Mouse (Mus musculus) kidney, adult 2 months (tissue): ENCODE results near the gene Mgmt. TPM values are rescaled to one million over a fixed set of nuclear protein-coding genes. Genes with fewer than 3 reads are reported as not detected.

Experiments used
- DNase-seq: peaks from one replicate; pipeline ENCODE4 v3.0.0; 2021
- H3K27ac ChIP-seq: fragments of 200-500 bp; 2 replicates; pipeline ENCODE4 v1.5.1; 2012; ENCODE audit warnings: low read depth, low read length, control low read depth, inconsistent platforms; ENCODE audit not compliant: insufficient read depth
- H3K27me3 ChIP-seq: fragments of 200-500 bp; replicated peaks from 2 replicates; pipeline ENCODE4 v1.6.1; 2012; ENCODE audit warnings: mild to moderate bottlenecking, moderate library complexity, low read length, inconsistent platforms; ENCODE audit not compliant: control insufficient read depth, insufficient read depth
- H3K36me3 ChIP-seq: fragments of 200-500 bp; 2 replicates; pipeline ENCODE4 v1.6.1; 2012; ENCODE audit warnings: mild to moderate bottlenecking, moderate library complexity, low read length, inconsistent platforms; ENCODE audit not compliant: control insufficient read depth, insufficient read depth
- H3K4me1 ChIP-seq: fragments of 200-500 bp; 2 replicates; pipeline ENCODE4 v1.6.1; 2011; ENCODE audit warnings: low read length; ENCODE audit not compliant: control insufficient read depth, insufficient read depth
- H3K4me3 ChIP-seq: fragments of 200-500 bp; 2 replicates; pipeline ENCODE4 v1.5.1; 2011; ENCODE audit warnings: mild to moderate bottlenecking, low read depth, low read length, control low read depth; ENCODE audit not compliant: insufficient read depth
- CTCF ChIP-seq: fragments of 200-500 bp; conservative IDR thresholded peaks from 2 replicates; pipeline ENCODE4 v1.5.1; 2011; ENCODE audit warnings: low read depth, mild to moderate bottlenecking, control low read depth, low read length, moderate library complexity, mixed read lengths; ENCODE audit not compliant: insufficient read depth, insufficient read length
- POLR2A ChIP-seq: fragments of 200-500 bp; IDR thresholded peaks from one replicate; pipeline ENCODE4 v1.6.1; 2011; ENCODE audit warnings: low read depth, low read length, control low read depth
- whole genome bisulfite sequencing: fragments of 180-500 bp; shearing (Covaris S2); methylation state at CpG from one replicate; pipeline ENCODE4 v1.1.7; 2018; 5-methylcytosine and 5-hydroxymethylcytosine counted together
- polyA plus RNA-seq: library from polyadenylated mRNA; depleted of rRNA; stranded (reverse); fragments of >200 nt; gene quantifications from 2 replicates; pipeline ENCODE4 v1.2.3, GENCODE M21; 2012

The Mgmt gene
- polyA plus RNA-seq, 1 experiment, result 5.1 TPM

GRCm38 (mm10) chr7:137147101-137147500 is 252.7 kb downstream of the Mgmt start:
- Histone ChIP-seq H3K27ac (no peak overlapping the region), H3K36me3 (no peaks in the 10 kb centered on the region), H3K4me1 (no peaks in the 10 kb centered on the region), H3K27me3 (no peaks in the 10 kb centered on the region), H3K4me3 (no peak overlapping the region)
- TF ChIP-seq POLR2A (no peak), CTCF (no peak)
- 71% methylated on average over 12 of the region's 12 CpGs for WGBS
- no peak for DNase-seq

GRCm38 (mm10) chr7:137151854-137152253 is 257.4 kb downstream of the Mgmt start:
- no peaks in the 10 kb centered on the region for H3K4me1 ChIP-seq
- no peaks in the 10 kb centered on the region for H3K27me3 ChIP-seq
- WGBS, result 88% methylated on average over 2 of the region's 2 CpGs
- TF ChIP-seq POLR2A (no peak), CTCF (no peak)
- no peak overlapping the region for H3K27ac ChIP-seq
- no peaks in the 10 kb centered on the region for H3K36me3 ChIP-seq
- DNase-seq, result no peak
- H3K4me3 ChIP-seq, result no peak overlapping the region

- TF ChIP-seq POLR2A, result no peak
- TF ChIP-seq CTCF, result no peak
- Histone ChIP-seq H3K4me3 (no peak overlapping the region), H3K27ac (no peak overlapping the region), H3K36me3 (no peaks in the 10 kb centered on the region), H3K27me3 (no peaks in the 10 kb centered on the region), H3K4me1 (no peaks in the 10 kb centered on the region)
- DNase-seq, result no peak
- 68% methylated on average over 2 of the region's 2 CpGs for WGBS
These were observed 260.2 kb downstream of the Mgmt start for GRCm38 (mm10) chr7:137154623-137155022.

GRCm38 (mm10) chr7:137159086-137159485 is 264.7 kb downstream of the Mgmt start:
- TF ChIP-seq CTCF (no peak), POLR2A (no peak)
- no peaks in the 10 kb centered on the region for H3K4me1 ChIP-seq
- H3K4me3 ChIP-seq, result no peak overlapping the region
- H3K36me3 ChIP-seq, result no peaks in the 10 kb centered on the region
- no peak for DNase-seq
- H3K27ac ChIP-seq, result no peak overlapping the region
- H3K27me3 ChIP-seq, result no peaks in the 10 kb centered on the region

GRCm38 (mm10) chr7:137172278-137172677 is 277.9 kb downstream of the Mgmt start:
- DNase-seq, result no peak
- no peaks in the 10 kb centered on the region for H3K36me3 ChIP-seq
- H3K4me1 ChIP-seq, result no peaks in the 10 kb centered on the region
- no peak for TF ChIP-seq POLR2A
- TF ChIP-seq CTCF, result no peak
- no peak overlapping the region for H3K27ac ChIP-seq
- no peaks in the 10 kb centered on the region for H3K27me3 ChIP-seq
- no peak overlapping the region for H3K4me3 ChIP-seq
- WGBS, result 36% methylated on average over 9 of the region's 9 CpGs
